Mouse (Mus musculus) MEL (cell line): Measurements from ENCODE around the gene Scap. TPM values are rescaled to one million over a fixed set of nuclear protein-coding genes. Genes with fewer than 3 reads are reported as not detected.

Experiments used
- DNase-seq: peaks from one replicate; pipeline ENCODE4 v3.0.0; 2011; ENCODE audit warnings: low read depth, low spot score
- H3K27ac ChIP-seq: 2 replicates; pipeline ENCODE4 v1.5.1; 2012; ENCODE audit warnings: low read depth, mild to moderate bottlenecking, control low read depth, low read length, moderate library complexity; ENCODE audit not compliant: control insufficient read depth
- H3K27me3 ChIP-seq, 2 experiments: fragments of 150-350 bp in 1 of 2; sonication (generic) in 1 of 2; 2 replicates each; pipeline ENCODE4 v1.6.1; 2012; ENCODE audit warnings: low read length in 2 of 2, mild to moderate bottlenecking in 2 of 2, improper control_type of control experiment in 1 of 2, moderate library complexity in 1 of 2; ENCODE audit not compliant: insufficient read depth in 2 of 2, control insufficient read depth in 1 of 2
- H3K36me3 ChIP-seq, 2 experiments: 2 replicates each; pipeline ENCODE4 v1.6.1; 2012 to 2014; ENCODE audit warnings: low read length in 2 of 2, improper control_type of control experiment in 1 of 2, inconsistent platforms in 1 of 2, mild to moderate bottlenecking in 1 of 2; ENCODE audit not compliant: insufficient read depth in 2 of 2, control insufficient read depth in 1 of 2
- H3K4me1 ChIP-seq, 2 experiments: fragments of 150-350 bp in 1 of 2; sonication (generic) in 1 of 2; 2 replicates each; pipeline ENCODE4 v1.6.1; 2012; ENCODE audit warnings: low read length in 2 of 2, improper control_type of control experiment in 1 of 2, mild to moderate bottlenecking in 1 of 2; ENCODE audit not compliant: insufficient read depth in 2 of 2, control insufficient read depth in 1 of 2
- H3K4me3 ChIP-seq, 2 experiments: fragments of 150-350 bp in 1 of 2; sonication (generic) in 1 of 2; 2 replicates each; pipeline ENCODE4 v1.5.1; 2012; ENCODE audit warnings: low read depth in 2 of 2, low read length in 2 of 2, mild to moderate bottlenecking in 2 of 2, moderate library complexity in 2 of 2, control low read depth in 1 of 2, improper control_type of control experiment in 1 of 2; ENCODE audit not compliant: control insufficient read depth in 1 of 2, insufficient read depth in 1 of 2
- H3K79me2 ChIP-seq: 2 replicates; pipeline ENCODE4 v1.6.1; 2012; ENCODE audit warnings: mild to moderate bottlenecking, low read length, moderate library complexity; ENCODE audit not compliant: control insufficient read depth, poor library complexity, insufficient read depth
- H3K9ac ChIP-seq: 2 replicates; pipeline ENCODE4 v1.6.1; 2012; ENCODE audit warnings: low read depth, mild to moderate bottlenecking, control low read depth, low read length, moderate library complexity; ENCODE audit not compliant: control insufficient read depth, poor library complexity, severe bottlenecking
- H3K9me3 ChIP-seq: fragments of 150-350 bp; sonication (generic); replicated peaks from 2 replicates; pipeline ENCODE4 v1.6.1; 2012; ENCODE audit warnings: mild to moderate bottlenecking, low read length, improper control_type of control experiment, moderate library complexity; ENCODE audit not compliant: insufficient read depth
- BHLHE40 ChIP-seq: IDR thresholded peaks from 2 replicates; pipeline ENCODE4 v1.6.1; 2012; ENCODE audit warnings: low read depth, mild to moderate bottlenecking, inconsistent platforms, low read length, improper control_type of control experiment, borderline replicate concordance
- CHD1 ChIP-seq: IDR thresholded peaks from 2 replicates; pipeline ENCODE4 v1.6.1; 2012; ENCODE audit warnings: low read depth, mild to moderate bottlenecking, inconsistent platforms, low read length, improper control_type of control experiment
- CHD2 ChIP-seq: IDR thresholded peaks from 2 replicates; pipeline ENCODE4 v1.6.1; 2011; ENCODE audit warnings: low read length, improper control_type of control experiment
- E2F4 ChIP-seq: IDR thresholded peaks from 2 replicates; pipeline ENCODE4 v1.6.1; 2011; ENCODE audit warnings: low read depth, low read length, improper control_type of control experiment, borderline replicate concordance
- ELF1 ChIP-seq: IDR thresholded peaks from 2 replicates; pipeline ENCODE4 v1.6.1; 2014; ENCODE audit warnings: low read depth, mild to moderate bottlenecking, inconsistent platforms, low read length, improper control_type of control experiment, moderate library complexity
- HCFC1 ChIP-seq: IDR thresholded peaks from 2 replicates; pipeline ENCODE4 v1.6.1; 2012; ENCODE audit warnings: low read depth, mild to moderate bottlenecking, inconsistent platforms, low read length, improper control_type of control experiment, moderate library complexity
- KAT2A ChIP-seq: conservative IDR thresholded peaks from 2 replicates; pipeline ENCODE4 v1.6.1; 2012; ENCODE audit warnings: low read depth, low read length, improper control_type of control experiment, inconsistent platforms
- MAFK ChIP-seq: IDR thresholded peaks from 2 replicates; pipeline ENCODE4 v1.6.1; 2011; ENCODE audit warnings: low read depth, mild to moderate bottlenecking, low read length, improper control_type of control experiment, borderline replicate concordance
- MAX ChIP-seq: IDR thresholded peaks from 2 replicates; pipeline ENCODE4 v1.6.1; 2011; ENCODE audit warnings: low read length, improper control_type of control experiment
- MAZ ChIP-seq: IDR thresholded peaks from 2 replicates; pipeline ENCODE4 v1.6.1; 2012; ENCODE audit warnings: low read depth, mild to moderate bottlenecking, inconsistent platforms, low read length, improper control_type of control experiment
- MYC ChIP-seq: IDR thresholded peaks from 2 replicates; pipeline ENCODE4 v1.6.1; 2011; ENCODE audit warnings: low read depth, mild to moderate bottlenecking, low read length, improper control_type of control experiment, moderate library complexity
- NELFE ChIP-seq: IDR thresholded peaks from 2 replicates; pipeline ENCODE4 v1.6.1; 2011; ENCODE audit warnings: low read depth, low read length, improper control_type of control experiment
- NRF1 ChIP-seq: IDR thresholded peaks from 2 replicates; pipeline ENCODE4 v1.6.1; 2014; ENCODE audit warnings: low read depth, mild to moderate bottlenecking, inconsistent platforms, low read length, improper control_type of control experiment, moderate library complexity; ENCODE audit not compliant: poor library complexity, insufficient read depth, severe bottlenecking
- POLR2A ChIP-seq, 2 experiments: IDR thresholded peaks; 2 replicates each; pipeline ENCODE4 v1.6.1; 2011 to 2012; ENCODE audit warnings: low read length in 2 of 2, mild to moderate bottlenecking in 2 of 2, control low read depth in 1 of 2, improper control_type of control experiment in 1 of 2, low read depth in 1 of 2, moderate library complexity in 1 of 2; ENCODE audit not compliant: control insufficient read depth in 1 of 2, insufficient read depth in 1 of 2, poor library complexity in 1 of 2
- POLR2AphosphoS2 ChIP-seq: IDR thresholded peaks from 2 replicates; pipeline ENCODE4 v1.6.1; 2011; ENCODE audit warnings: low read length, improper control_type of control experiment
- POLR2AphosphoS5 ChIP-seq: IDR thresholded peaks from 2 replicates; pipeline ENCODE4 v1.6.1; 2012; ENCODE audit warnings: low read depth, borderline replicate concordance, mild to moderate bottlenecking, inconsistent platforms, low read length, moderate library complexity, mixed read lengths
- RCOR1 ChIP-seq: IDR thresholded peaks from 2 replicates; pipeline ENCODE4 v1.6.1; 2012; ENCODE audit warnings: low read depth, mild to moderate bottlenecking, inconsistent platforms, low read length, improper control_type of control experiment
- SIN3A ChIP-seq: IDR thresholded peaks from 2 replicates; pipeline ENCODE4 v1.6.1; 2012; ENCODE audit warnings: low read length, improper control_type of control experiment, inconsistent platforms
- SMC3 ChIP-seq: IDR thresholded peaks from 2 replicates; pipeline ENCODE4 v1.6.1; 2011; ENCODE audit warnings: low read depth, low read length, improper control_type of control experiment
- TBP ChIP-seq: IDR thresholded peaks from 2 replicates; pipeline ENCODE4 v1.8.0; 2011; ENCODE audit warnings: low read depth, low read length, improper control_type of control experiment
- TCF12 ChIP-seq: IDR thresholded peaks from 2 replicates; pipeline ENCODE4 v1.6.1; 2014; ENCODE audit warnings: low read depth, mild to moderate bottlenecking, inconsistent platforms, low read length, improper control_type of control experiment, moderate library complexity
- UBTF ChIP-seq: IDR thresholded peaks from 2 replicates; pipeline ENCODE4 v1.6.1; 2012; ENCODE audit warnings: low read depth, mild to moderate bottlenecking, inconsistent platforms, low read length, improper control_type of control experiment, moderate library complexity, borderline replicate concordance; ENCODE audit not compliant: insufficient read depth
- USF1 ChIP-seq: IDR thresholded peaks from 2 replicates; pipeline ENCODE4 v1.6.1; 2014; ENCODE audit warnings: low read depth, mild to moderate bottlenecking, inconsistent platforms, low read length, improper control_type of control experiment, moderate library complexity
- ZMIZ1 ChIP-seq: IDR thresholded peaks from 2 replicates; pipeline ENCODE4 v1.6.1; 2012; ENCODE audit warnings: low read depth, mild to moderate bottlenecking, inconsistent platforms, low read length, improper control_type of control experiment, moderate library complexity
- polyA plus RNA-seq, 2 experiments: library from polyadenylated mRNA; stranded (reverse) in 1 of 2; unstranded in 1 of 2; fragments of >175 nt in 1 of 2; fragments of >200 nt in 1 of 2; gene quantifications; 2 replicates each; pipeline versions ENCODE4 v1.2.1 to v1.2.4; 2012; ENCODE audit warnings: low replicate concordance in 2 of 2, low read depth in 1 of 2; ENCODE audit not compliant: insufficient read length in 2 of 2, insufficient read depth in 1 of 2, missing spikeins in 1 of 2
- total RNA-seq: library from RNA; depleted of rRNA; stranded (reverse); fragments of 300-350 nt; gene quantifications from 2 replicates; pipeline ENCODE4 v1.2.3, GENCODE M21; 2012

The Scap gene
- total and polyA plus RNA-seq, 3 experiments, result 59.4 to 88.8 TPM; not detected in 1

DNA sequence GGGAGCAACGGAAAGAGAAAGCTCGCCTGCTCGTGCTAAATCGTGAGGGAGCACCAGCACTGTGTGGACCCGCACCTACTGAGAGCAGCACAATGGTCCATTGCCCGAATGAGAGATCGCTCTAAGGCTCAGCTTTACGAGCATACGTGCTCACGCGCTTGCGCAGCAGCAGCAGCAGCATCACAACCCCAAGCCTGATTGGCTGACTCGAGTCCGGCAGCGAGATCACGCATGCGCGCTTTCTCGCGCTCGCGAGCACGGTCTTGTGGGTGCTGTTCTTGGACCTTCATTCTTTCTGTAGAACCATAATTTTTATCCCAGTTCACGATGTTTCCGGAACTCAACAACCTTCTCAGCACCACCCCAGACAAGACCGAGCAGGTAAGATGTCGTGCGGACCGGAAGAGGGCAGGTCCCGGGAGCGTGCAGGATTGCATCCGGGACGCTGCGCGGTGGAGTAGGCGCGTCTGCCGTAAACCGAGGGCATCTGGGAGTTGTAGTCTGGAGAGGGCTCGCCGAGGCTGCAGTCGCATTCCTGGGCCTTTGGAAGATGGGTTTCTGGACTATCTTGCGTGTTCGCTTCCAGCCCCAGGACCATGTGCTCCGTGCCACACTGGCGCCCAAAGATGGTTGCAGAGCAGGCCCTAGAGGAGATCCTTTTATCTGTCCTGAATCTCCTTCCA is 28.0 kb upstream of the Scap start, which contains the start of gene Elp6:
Elp6 (plus strand) TSS at position 205 of the 683 bp plus-strand sequence.
- Histone ChIP-seq H3K4me1 (peaks cover 3 to 10% of the 10 kb centered on the region in 2 experiments), H3K4me3 (peak within 1 kb of the TSS; percentile 57 to 72)

DNA sequence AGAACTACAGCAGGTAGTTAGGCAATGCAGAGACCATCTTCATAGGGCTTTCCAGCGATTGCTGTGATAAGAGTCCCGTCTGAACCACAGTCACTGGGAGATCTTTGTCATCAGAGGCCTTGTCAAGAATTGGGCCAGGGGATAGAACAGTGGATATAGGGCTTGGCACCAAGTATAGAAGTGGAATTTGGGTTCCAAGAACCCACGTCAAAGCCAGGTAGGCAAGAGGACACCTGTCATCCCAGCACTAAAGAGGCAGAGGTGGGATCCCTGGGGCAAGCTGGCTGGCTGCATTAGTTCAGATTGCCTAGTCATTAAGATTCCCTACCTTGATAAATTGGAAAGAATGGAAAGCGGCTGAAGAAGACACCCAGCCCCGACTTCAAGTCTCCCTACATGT is 26.7 kb upstream of the Scap start:
- no peaks in the 10 kb centered on the region for H3K27me3 ChIP-seq
- H3K4me3 ChIP-seq, result peak overlapping the region in 1 of 2 experiments; percentile 72; a peak in 2 of 4 replicates
- no peak for DNase-seq
- no peak overlapping the region for H3K9ac ChIP-seq
- TF ChIP-seq SIN3A (no peak), MAX (no peak), TCF12 (no peak), BHLHE40 (no peak), TBP (no peak), MAZ (no peak), POLR2A (IDR thresholded peaks at IDR 0.05; ENCODE audit: control insufficient read depth in 1 of 2, insufficient read depth in 1 of 2, low read depth in 1 of 2, low read length in 2 of 2, poor library complexity in 1 of 2) (no peak), SMC3 (no peak), RCOR1 (no peak), CHD1 (no peak), CHD2 (no peak), MAFK (no peak)
- peaks cover 8% of the 10 kb centered on the region for H3K79me2 ChIP-seq
- no peak overlapping the region for H3K27ac ChIP-seq
- no peaks in the 10 kb centered on the region for H3K9me3 ChIP-seq
- H3K36me3 ChIP-seq, result peaks cover 3% of the 10 kb centered on the region in 2 experiments
- peaks cover 3 to 10% of the 10 kb centered on the region in 2 experiments for H3K4me1 ChIP-seq

More for the DNA sequence above, 28.0 kb upstream of the Scap start, which contains the start of gene Elp6:
- Histone ChIP-seq H3K9me3 (no peaks in the 10 kb centered on the region), H3K27ac (peak within 1 kb of the TSS; percentile 86), H3K79me2 (peaks cover 8% of the 10 kb centered on the region), H3K27me3 (no peaks in the 10 kb centered on the region), H3K9ac (peak within 1 kb of the TSS; percentile 74), H3K36me3 (peaks cover 0 to 3% of the 10 kb centered on the region in 2 experiments; a peak in 2 of 4 replicates)
- DNase-seq, result peak; percentile 97
- TF ChIP-seq NRF1, result peak; percentile 90
- TF ChIP-seq TBP, result peak; percentile 90
- TF ChIP-seq MYC, result peak; percentile 82
- TF ChIP-seq RCOR1, result no peak
- peak; percentile 97 for TF ChIP-seq HCFC1
- peak; percentile 87 for TF ChIP-seq ELF1
- peak; percentile 95 for TF ChIP-seq POLR2AphosphoS2
- peak; percentile 4; the same call in 1 of the 2 replicates for TF ChIP-seq USF1
- TF ChIP-seq POLR2AphosphoS5, result no peak
- TF ChIP-seq SIN3A, result peak; percentile 63
- TF ChIP-seq MAX, result peak; percentile 77
- TF ChIP-seq NELFE, result peak; percentile 98
- TF ChIP-seq UBTF, result no peak
- TF ChIP-seq TCF12, result peak; percentile 52
- peak; percentile 87 to 98 for TF ChIP-seq POLR2A (IDR thresholded peaks at IDR 0.05; ENCODE audit: control insufficient read depth in 1 of 2, insufficient read depth in 1 of 2, low read depth in 1 of 2, low read length in 2 of 2, poor library complexity in 1 of 2)
- peak; percentile 94 for TF ChIP-seq ZMIZ1
- peak; percentile 83 for TF ChIP-seq KAT2A
- TF ChIP-seq E2F4, result no peak; the same call in 1 of the 2 replicates
